Mouse (Mus musculus) ES-E14 (cell line): ENCODE data around the gene Nlk. TPM values are rescaled to one million over a fixed set of nuclear protein-coding genes. Genes with fewer than 3 reads are reported as not detected.

Experiments
- DNase-seq: peaks from one replicate; pipeline ENCODE4 v3.0.0-alpha.2; 2013; ENCODE audit warnings: low read depth, low spot score
- H3K27ac ChIP-seq: 2 replicates; pipeline ENCODE4 v1.5.1; 2012; ENCODE audit warnings: low read depth, mild to moderate bottlenecking, low read length, moderate library complexity, mixed read lengths; ENCODE audit not compliant: poor library complexity, insufficient read depth, severe bottlenecking
- H3K36me3 ChIP-seq: 2 replicates; pipeline ENCODE4 v1.6.1; 2012; ENCODE audit warnings: mild to moderate bottlenecking, low read length, moderate library complexity, mixed read lengths; ENCODE audit not compliant: control insufficient read depth, poor library complexity, insufficient read depth, severe bottlenecking
- H3K4me1 ChIP-seq, 2 experiments: fragments of 150-350 bp in 1 of 2; sonication (generic) in 1 of 2; 2 replicates each; pipeline ENCODE4 v1.6.1; 2012; ENCODE audit warnings: low read length in 2 of 2, mild to moderate bottlenecking in 1 of 2, mixed read lengths in 1 of 2; ENCODE audit not compliant: control insufficient read depth in 2 of 2, insufficient read depth in 2 of 2, poor library complexity in 1 of 2
- H3K4me3 ChIP-seq, 2 experiments: fragments of 150-350 bp in 1 of 2; sonication (generic) in 1 of 2; 2 replicates each; pipeline ENCODE4 v1.5.1; 2012; ENCODE audit warnings: low read length in 2 of 2, low read depth in 1 of 2, mild to moderate bottlenecking in 1 of 2, mixed read lengths in 1 of 2; ENCODE audit not compliant: insufficient read depth in 1 of 2, poor library complexity in 1 of 2, severe bottlenecking in 1 of 2
- H3K9ac ChIP-seq: 2 replicates; pipeline ENCODE4 v1.6.1; 2012; ENCODE audit warnings: low read depth, mild to moderate bottlenecking, low read length, mixed read lengths; ENCODE audit not compliant: poor library complexity, insufficient read depth, severe bottlenecking
- H3K9me3 ChIP-seq: fragments of 150-350 bp; sonication (generic); 2 replicates; pipeline ENCODE4 v1.6.1; 2012; ENCODE audit warnings: low read depth, mild to moderate bottlenecking, low read length; ENCODE audit not compliant: control insufficient read depth, insufficient read depth
- CHD2 ChIP-seq: IDR thresholded peaks from 2 replicates; pipeline ENCODE4 v1.6.1; 2014; ENCODE audit warnings: mild to moderate bottlenecking, low read depth, low read length, inconsistent platforms
- HCFC1 ChIP-seq: IDR thresholded peaks from 2 replicates; pipeline ENCODE4 v1.6.1; 2012; ENCODE audit warnings: low read length, inconsistent platforms, borderline replicate concordance; ENCODE audit not compliant: insufficient read depth
- MAFK ChIP-seq: IDR thresholded peaks from 2 replicates; pipeline ENCODE4 v1.6.1; 2014; ENCODE audit warnings: mild to moderate bottlenecking, low read depth, low read length, inconsistent platforms; ENCODE audit not compliant: insufficient read depth
- ZC3H11A ChIP-seq: IDR thresholded peaks from 2 replicates; pipeline ENCODE4 v1.6.1; 2012; ENCODE audit warnings: low read depth, mild to moderate bottlenecking, inconsistent platforms, low read length, borderline replicate concordance
- ZNF384 ChIP-seq: IDR thresholded peaks from 2 replicates; pipeline ENCODE4 v1.6.1; 2012; ENCODE audit warnings: low read depth, low read length, inconsistent platforms
- in situ Hi-C, 2 experiments: fragments of 600-800 bp; cut with MboI; formaldehyde crosslinking; loops; one replicate each; pipeline ENCODE4 v1.15.1; 2025; ENCODE audit warnings: low sequenced_read_pairs in 2 of 2, inconsistent platforms in 1 of 2; ENCODE audit not compliant: unreplicated experiment in 2 of 2
- total RNA-seq: library from RNA; depleted of rRNA; stranded (reverse); fragments of 300-350 nt; gene quantifications from 2 replicates; pipeline ENCODE4 v1.2.3, GENCODE M21; 2012

The Nlk gene
- total RNA-seq, 1 experiment = 24.7 TPM

DNA sequence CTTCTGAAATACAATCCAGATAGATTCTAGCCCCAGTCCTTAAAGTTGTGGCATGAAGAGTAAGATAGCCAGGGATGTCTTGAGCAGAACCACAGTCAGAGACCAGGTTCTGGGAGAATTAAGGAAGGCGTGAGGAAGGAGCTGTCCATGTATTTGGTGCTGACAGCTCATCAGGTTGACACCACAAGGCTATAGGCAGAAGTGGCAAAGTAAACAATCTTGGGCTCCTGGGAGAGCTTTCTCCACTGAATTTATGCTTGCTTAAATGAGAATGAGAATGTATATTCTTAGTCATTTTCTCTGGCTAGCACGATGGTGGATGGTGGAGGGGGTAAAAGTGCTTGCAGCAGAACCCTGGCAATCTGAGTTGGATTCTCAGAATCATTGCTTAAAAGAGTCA lies 33.7 kb upstream of the Nlk start:
- DNase-seq = peak; percentile 36
- no peak overlapping the region for H3K9ac ChIP-seq
- no peaks in the 10 kb centered on the region for H3K36me3 ChIP-seq
- H3K4me3 ChIP-seq = no peak overlapping the region
- TF ChIP-seq HCFC1 (no peak), CHD2 (no peak), ZNF384 (no peak), ZC3H11A (no peak), MAFK (no peak)
- in situ Hi-C loops = no loop called here
- H3K27ac ChIP-seq = no peak overlapping the region
- H3K4me1 ChIP-seq = no peaks in the 10 kb centered on the region
- no peaks in the 10 kb centered on the region for H3K9me3 ChIP-seq

DNA sequence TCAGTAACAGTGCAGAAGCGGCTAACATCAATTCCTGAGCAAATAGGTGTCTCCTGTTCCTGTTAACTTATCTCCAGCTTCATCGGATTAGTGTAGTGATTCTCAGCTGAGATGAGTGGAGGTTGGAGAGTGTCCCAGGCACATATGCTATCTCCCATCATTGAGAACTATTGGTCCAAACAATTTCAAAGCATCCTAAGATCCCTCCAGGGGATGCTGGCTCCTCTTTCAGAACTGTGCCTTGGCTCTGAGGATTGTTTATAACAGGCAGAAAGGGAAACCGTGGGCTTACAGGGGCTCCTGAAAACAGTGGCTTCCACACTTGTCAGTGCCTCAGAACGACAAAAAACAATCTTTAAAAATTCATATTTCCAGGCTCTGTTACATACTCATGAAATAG lies 30.9 kb upstream of the Nlk start:
- H3K36me3 ChIP-seq = no peaks in the 10 kb centered on the region
- no peak overlapping the region for H3K9ac ChIP-seq
- DNase-seq = no peak
- no peak for TF ChIP-seq MAFK
- no peak for TF ChIP-seq ZC3H11A
- TF ChIP-seq HCFC1 = no peak
- no peak for TF ChIP-seq ZNF384
- no peak for TF ChIP-seq CHD2
- no peaks in the 10 kb centered on the region for H3K9me3 ChIP-seq
- no peaks in the 10 kb centered on the region for H3K4me1 ChIP-seq
- in situ Hi-C loops = no loop called here
- no peak overlapping the region for H3K4me3 ChIP-seq
- H3K27ac ChIP-seq = no peak overlapping the region

DNA sequence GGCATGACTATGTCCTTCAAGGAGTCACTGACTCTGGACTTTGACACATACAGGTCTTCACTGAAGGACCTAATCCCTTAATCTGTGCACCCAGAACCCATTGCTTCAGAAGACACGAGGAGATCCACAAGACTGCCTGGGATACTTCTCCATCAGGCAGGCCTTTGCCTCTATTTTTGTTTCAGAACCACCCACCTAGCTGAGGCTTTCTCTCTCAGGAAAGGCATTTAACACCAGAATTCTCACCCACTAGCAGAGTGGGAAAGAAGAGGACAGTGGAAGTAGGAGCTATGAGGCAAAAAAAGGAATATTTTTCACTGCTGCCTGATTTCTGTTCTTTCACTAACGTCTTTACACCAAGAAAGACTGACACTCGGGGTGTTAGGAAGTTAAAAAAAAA lies 29.2 kb upstream of the Nlk start:
- Histone ChIP-seq H3K4me3 (no peak overlapping the region), H3K9me3 (no peaks in the 10 kb centered on the region), H3K9ac (no peak overlapping the region), H3K36me3 (no peaks in the 10 kb centered on the region), H3K27ac (no peak overlapping the region), H3K4me1 (no peaks in the 10 kb centered on the region)
- in situ Hi-C loops = no loop called here
- TF ChIP-seq ZC3H11A (no peak), ZNF384 (no peak), MAFK (no peak), CHD2 (no peak), HCFC1 (no peak)
- DNase-seq = no peak

DNA sequence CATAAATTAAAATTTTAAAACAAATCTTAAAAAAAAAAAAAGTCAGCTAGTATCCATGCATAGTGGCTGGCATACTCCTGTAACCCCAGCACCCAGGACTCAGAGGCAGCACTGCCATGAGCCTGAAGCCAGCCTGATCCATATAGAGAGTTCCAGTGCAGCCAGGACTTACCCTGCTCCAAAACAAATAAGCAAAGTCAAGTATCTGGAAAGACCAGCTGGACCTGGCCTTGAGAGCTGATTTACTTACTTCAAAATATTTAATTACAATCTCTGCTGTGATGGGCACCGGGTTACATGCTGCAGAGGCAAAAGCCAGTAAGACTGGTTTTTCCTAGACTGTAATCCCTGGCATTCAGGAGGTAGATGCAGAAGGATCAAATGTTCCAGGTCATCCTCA lies 27.6 kb upstream of the Nlk start:
- in situ Hi-C loops = no loop called here

DNA sequence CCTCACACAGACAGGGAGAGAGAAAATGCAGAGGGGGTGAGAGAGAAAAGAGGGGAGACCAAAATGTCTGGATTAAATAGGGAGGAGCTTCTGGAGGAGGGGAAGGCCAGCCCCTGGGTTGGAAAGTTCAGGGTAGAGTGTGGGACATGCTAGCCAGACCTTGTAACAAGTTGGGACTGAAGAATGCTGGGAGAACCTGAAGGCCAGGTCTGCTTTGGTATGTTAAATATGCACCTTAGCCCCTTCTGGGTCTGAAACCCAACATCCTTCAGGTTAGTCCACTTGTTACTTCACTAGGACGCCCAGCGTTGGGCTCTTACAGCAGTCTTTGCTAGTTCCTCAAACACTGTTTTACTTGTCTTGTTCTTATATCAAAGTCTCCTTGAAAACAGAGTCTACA lies 24.2 kb upstream of the Nlk start:
- DNase-seq = no peak
- in situ Hi-C loops = no loop called here

More for the DNA sequence above, 27.6 kb upstream of the Nlk start:
- no peak overlapping the region for H3K4me3 ChIP-seq
- H3K9me3 ChIP-seq = no peaks in the 10 kb centered on the region
- H3K36me3 ChIP-seq = no peaks in the 10 kb centered on the region
- H3K4me1 ChIP-seq = no peaks in the 10 kb centered on the region
- H3K27ac ChIP-seq = no peak overlapping the region
- TF ChIP-seq ZC3H11A (no peak), HCFC1 (no peak), MAFK (no peak), ZNF384 (no peak), CHD2 (no peak)
- no peak for DNase-seq
- H3K9ac ChIP-seq = no peak overlapping the region

More for the DNA sequence above, 24.2 kb upstream of the Nlk start:
- no peaks in the 10 kb centered on the region for H3K9me3 ChIP-seq
- H3K36me3 ChIP-seq = no peaks in the 10 kb centered on the region
- no peak overlapping the region for H3K9ac ChIP-seq
- no peak for TF ChIP-seq MAFK
- TF ChIP-seq ZC3H11A = no peak
- TF ChIP-seq ZNF384 = no peak
- no peak for TF ChIP-seq CHD2
- no peak for TF ChIP-seq HCFC1
- no peak overlapping the region for H3K4me3 ChIP-seq
- no peaks in the 10 kb centered on the region for H3K4me1 ChIP-seq
- no peak overlapping the region for H3K27ac ChIP-seq
